Mouse (Mus musculus) ES-E14 (cell line): ENCODE data around the gene Xcl1. TPM values are rescaled to one million over a fixed set of nuclear protein-coding genes. Genes with fewer than 3 reads are reported as not detected.

ENCODE experiments used
- DNase-seq: peaks from one replicate; pipeline ENCODE4 v3.0.0-alpha.2; 2013; ENCODE audit warnings: low read depth, low spot score
- H3K27ac ChIP-seq: 2 replicates; pipeline ENCODE4 v1.5.1; 2012; ENCODE audit warnings: low read depth, mild to moderate bottlenecking, low read length, moderate library complexity, mixed read lengths; ENCODE audit not compliant: poor library complexity, insufficient read depth, severe bottlenecking
- H3K36me3 ChIP-seq: 2 replicates; pipeline ENCODE4 v1.6.1; 2012; ENCODE audit warnings: mild to moderate bottlenecking, low read length, moderate library complexity, mixed read lengths; ENCODE audit not compliant: control insufficient read depth, poor library complexity, insufficient read depth, severe bottlenecking
- H3K4me1 ChIP-seq, 2 experiments: fragments of 150-350 bp in 1 of 2; sonication (generic) in 1 of 2; 2 replicates each; pipeline ENCODE4 v1.6.1; 2012; ENCODE audit warnings: low read length in 2 of 2, mild to moderate bottlenecking in 1 of 2, mixed read lengths in 1 of 2; ENCODE audit not compliant: control insufficient read depth in 2 of 2, insufficient read depth in 2 of 2, poor library complexity in 1 of 2
- H3K4me3 ChIP-seq, 2 experiments: fragments of 150-350 bp in 1 of 2; sonication (generic) in 1 of 2; 2 replicates each; pipeline ENCODE4 v1.5.1; 2012; ENCODE audit warnings: low read length in 2 of 2, low read depth in 1 of 2, mild to moderate bottlenecking in 1 of 2, mixed read lengths in 1 of 2; ENCODE audit not compliant: insufficient read depth in 1 of 2, poor library complexity in 1 of 2, severe bottlenecking in 1 of 2
- H3K9ac ChIP-seq: 2 replicates; pipeline ENCODE4 v1.6.1; 2012; ENCODE audit warnings: low read depth, mild to moderate bottlenecking, low read length, mixed read lengths; ENCODE audit not compliant: poor library complexity, insufficient read depth, severe bottlenecking
- H3K9me3 ChIP-seq: fragments of 150-350 bp; sonication (generic); 2 replicates; pipeline ENCODE4 v1.6.1; 2012; ENCODE audit warnings: low read depth, mild to moderate bottlenecking, low read length; ENCODE audit not compliant: control insufficient read depth, insufficient read depth
- CHD2 ChIP-seq: IDR thresholded peaks from 2 replicates; pipeline ENCODE4 v1.6.1; 2014; ENCODE audit warnings: mild to moderate bottlenecking, low read depth, low read length, inconsistent platforms
- HCFC1 ChIP-seq: IDR thresholded peaks from 2 replicates; pipeline ENCODE4 v1.6.1; 2012; ENCODE audit warnings: low read length, inconsistent platforms, borderline replicate concordance; ENCODE audit not compliant: insufficient read depth
- MAFK ChIP-seq: IDR thresholded peaks from 2 replicates; pipeline ENCODE4 v1.6.1; 2014; ENCODE audit warnings: mild to moderate bottlenecking, low read depth, low read length, inconsistent platforms; ENCODE audit not compliant: insufficient read depth
- ZC3H11A ChIP-seq: IDR thresholded peaks from 2 replicates; pipeline ENCODE4 v1.6.1; 2012; ENCODE audit warnings: low read depth, mild to moderate bottlenecking, inconsistent platforms, low read length, borderline replicate concordance
- ZNF384 ChIP-seq: IDR thresholded peaks from 2 replicates; pipeline ENCODE4 v1.6.1; 2012; ENCODE audit warnings: low read depth, low read length, inconsistent platforms
- in situ Hi-C, 2 experiments: fragments of 600-800 bp; cut with MboI; formaldehyde crosslinking; loops; one replicate each; pipeline ENCODE4 v1.15.1; 2025; ENCODE audit warnings: low sequenced_read_pairs in 2 of 2, inconsistent platforms in 1 of 2; ENCODE audit not compliant: unreplicated experiment in 2 of 2
- total RNA-seq: library from RNA; depleted of rRNA; stranded (reverse); fragments of 300-350 nt; gene quantifications from 2 replicates; pipeline ENCODE4 v1.2.3, GENCODE M21; 2012

The Xcl1 gene
- total RNA-seq, 1 experiment: not detected

GRCm38 (mm10) chr1:164900226-164900625 lies 35.1 kb downstream of the Xcl1 start:
- H3K9me3 ChIP-seq: no peaks in the 10 kb centered on the region
- H3K9ac ChIP-seq: no peak overlapping the region
- H3K36me3 ChIP-seq: no peaks in the 10 kb centered on the region
- H3K27ac ChIP-seq: no peak overlapping the region
- in situ Hi-C loops: no loop called here
- TF ChIP-seq MAFK (no peak), ZNF384 (no peak), ZC3H11A (no peak), HCFC1 (no peak), CHD2 (no peak)
- H3K4me1 ChIP-seq: 0 out of 4 replicates have a peak, but pooled peaks cover 0 to 4% of the 10 kb centered on the region in 2 experiments
- no peak overlapping the region for H3K4me3 ChIP-seq
- no peak for DNase-seq

- TF ChIP-seq ZNF384: no peak
- no peak for TF ChIP-seq CHD2
- TF ChIP-seq HCFC1: no peak
- TF ChIP-seq MAFK: no peak
- no peak for TF ChIP-seq ZC3H11A
- Histone ChIP-seq H3K4me1 (0 out of 4 replicates have a peak, but pooled peaks cover 0 to 4% of the 10 kb centered on the region in 2 experiments), H3K36me3 (no peaks in the 10 kb centered on the region), H3K4me3 (peak overlapping the region in 1 of 2 experiments; percentile 63; a peak in 1 of 4 replicates), H3K9me3 (no peaks in the 10 kb centered on the region), H3K27ac (no peak overlapping the region), H3K9ac (no peak overlapping the region)
- in situ Hi-C loops: no loop called here
- DNase-seq: no peak
Measured at GRCm38 (mm10) chr1:164899506-164899905, 35.8 kb downstream of the Xcl1 start.

GRCm38 (mm10) chr1:164898846-164899351 lies 36.4 kb downstream of the Xcl1 start:
- 0 out of 4 replicates have a peak, but pooled peaks cover 0 to 4% of the 10 kb centered on the region in 2 experiments for H3K4me1 ChIP-seq
- in situ Hi-C loops: no loop called here
- no peak for TF ChIP-seq HCFC1
- TF ChIP-seq MAFK: no peak
- no peak for TF ChIP-seq ZNF384
- 0 out of 2 replicates have a peak, but pooled peaks have one; percentile 3 for TF ChIP-seq ZC3H11A
- TF ChIP-seq CHD2: no peak
- no peaks in the 10 kb centered on the region for H3K9me3 ChIP-seq
- DNase-seq: no peak
- peak overlapping the region; percentile 57 for H3K9ac ChIP-seq
- no peak overlapping the region for H3K27ac ChIP-seq
- peak overlapping the region; percentile 63 to 71 for H3K4me3 ChIP-seq
- H3K36me3 ChIP-seq: no peaks in the 10 kb centered on the region

- DNase-seq: no peak
- Histone ChIP-seq H3K36me3 (no peaks in the 10 kb centered on the region), H3K4me3 (no peak overlapping the region), H3K9me3 (no peaks in the 10 kb centered on the region), H3K4me1 (0 out of 4 replicates have a peak, but pooled peaks cover 0 to 4% of the 10 kb centered on the region in 2 experiments), H3K27ac (no peak overlapping the region), H3K9ac (no peak overlapping the region)
- in situ Hi-C loops: no loop called here
- TF ChIP-seq CHD2 (no peak), MAFK (no peak), ZNF384 (no peak), ZC3H11A (no peak), HCFC1 (no peak)
Measured at GRCm38 (mm10) chr1:164897163-164897817, 38.0 kb downstream of the Xcl1 start.
